Mouse (Mus musculus) lung, embryonic 15.5 days (tissue): ENCODE measurements around the gene Txn1. TPM values are rescaled to one million over a fixed set of nuclear protein-coding genes. Genes with fewer than 3 reads are reported as not detected.

Experiments
- polyA plus RNA-seq: library from polyadenylated mRNA; unstranded; fragments of >200 nt; fragmentation: Nextera tagmentation; extraction: Ambion mirVana; gene quantifications from 2 replicates; pipeline ENCODE4 v1.2.1, GENCODE M21; 2015

The Txn1 gene
- polyA plus RNA-seq, 1 experiment from 2014 or later = 445 TPM

Other genes with a start within 250 kb of the Txn1 start
- gene Akap2, start 238.8 kb downstream of the Txn1 start, polyA plus RNA-seq = 45.5 and 47.0 TPM in 2 replicates
- gene D630039A03Rik, start 40.1 kb downstream of the Txn1 start, polyA plus RNA-seq = 2.7 and 3.0 TPM in 2 replicates
- gene Txndc8, start 52.7 kb upstream of the Txn1 start, polyA plus RNA-seq = not detected in 2 replicates